Mouse (Mus musculus): Measurements from ENCODE around the gene Bud13.

DNA sequence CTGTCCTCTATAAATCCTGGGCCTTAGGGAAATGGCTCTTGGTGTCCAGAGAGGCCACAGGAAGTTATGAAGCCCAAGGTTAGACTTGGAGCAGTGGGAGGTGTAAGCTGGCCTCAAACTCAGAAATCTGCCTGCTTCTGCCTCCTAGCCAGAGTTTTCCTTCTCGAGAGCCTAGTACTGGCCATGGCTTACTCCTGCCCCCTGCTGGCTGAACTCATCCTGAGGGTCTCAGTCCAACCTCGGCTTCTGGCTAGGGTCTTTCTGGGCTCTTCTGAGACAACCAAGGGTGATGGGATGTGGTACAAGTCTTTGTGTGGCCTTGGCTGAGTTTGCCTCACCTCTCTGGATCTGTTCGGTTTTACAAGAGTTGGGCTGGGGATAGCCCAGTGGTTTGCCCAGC lies 35.1 kb downstream of the Bud13 start:
- TF ChIP-seq CTCF (IDR thresholded peaks at IDR 0.05; ENCODE audit: extremely low read depth, insufficient read length, insufficient replicate concordance, low read depth, low read length) (no peak), POLR2A (IDR thresholded peaks at IDR 0.05; ENCODE audit: low read depth, low read length) (no peak)

All from small intestine, adult 2 months (tissue).